Mouse (Mus musculus): ENCODE data around the gene Golgb1.

Golgb1 gene

DNA sequence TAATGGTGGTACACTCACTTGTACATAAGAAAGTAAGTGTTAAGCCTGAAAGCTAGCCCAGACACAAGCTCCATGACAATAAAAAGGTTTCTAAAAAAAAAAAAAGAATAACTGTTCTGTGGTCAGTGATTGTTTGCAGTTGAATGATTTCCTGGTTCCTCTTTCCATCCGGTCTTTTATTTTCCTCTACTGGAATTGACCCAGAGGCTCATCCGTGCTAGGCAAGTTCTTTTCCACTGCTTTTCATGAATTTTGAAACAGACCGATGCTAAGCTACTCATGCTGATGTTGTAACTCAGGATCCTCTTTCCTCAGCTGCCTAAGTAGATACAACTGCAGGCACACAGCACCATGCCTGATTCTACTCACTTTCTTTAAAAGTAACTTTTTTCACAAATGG, 45.5 kb downstream of the Golgb1 start:
- DNase-seq, result peak; percentile 73

DNA sequence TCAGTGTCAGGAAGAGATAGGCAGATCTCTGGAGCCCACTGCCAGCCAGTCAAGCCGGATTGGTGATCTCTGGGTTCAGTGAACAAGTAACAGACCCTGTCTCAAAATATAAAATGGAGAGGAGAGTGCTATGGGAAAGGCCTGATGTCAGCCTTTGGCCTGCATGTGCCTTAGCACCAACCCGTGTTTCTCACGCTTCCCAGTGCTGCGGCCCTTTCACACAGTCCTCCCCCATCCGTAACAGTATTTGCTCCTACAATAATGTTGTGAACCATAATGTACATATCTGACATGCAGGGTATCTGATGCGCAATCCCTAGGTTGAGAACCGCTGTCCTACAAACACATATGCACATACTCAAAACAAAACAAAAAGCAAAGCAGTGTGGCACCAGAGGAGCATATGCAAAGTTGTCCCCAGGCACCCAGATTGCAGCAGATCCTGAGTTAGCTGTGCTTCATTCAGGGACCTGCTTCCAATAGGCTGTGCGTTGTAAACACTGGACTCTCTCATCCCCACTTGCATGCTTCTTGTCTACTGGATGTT, 46.2 kb downstream of the Golgb1 start:
- peak; percentile 77 for DNase-seq

DNA sequence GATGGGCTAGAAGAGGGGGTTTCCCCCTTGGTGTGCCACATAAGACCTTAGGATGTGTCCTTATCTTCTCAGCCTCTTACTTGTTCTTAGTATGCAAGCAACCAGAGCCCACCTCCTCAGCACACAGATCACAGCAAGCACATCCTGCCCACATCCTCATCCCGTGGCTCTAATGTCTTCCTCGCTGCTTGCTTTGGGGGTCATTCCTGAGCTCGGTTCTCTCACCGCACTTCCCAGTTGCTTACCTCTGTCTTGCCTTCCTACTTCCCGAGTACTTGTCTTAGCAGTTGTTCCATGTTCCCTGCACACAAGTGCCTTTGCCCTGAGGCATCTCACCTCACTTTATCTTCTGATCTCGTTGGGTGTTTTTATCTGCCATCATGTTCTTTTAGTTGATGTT, 47.0 kb downstream of the Golgb1 start:
- peak; percentile 72 for DNase-seq

DNA sequence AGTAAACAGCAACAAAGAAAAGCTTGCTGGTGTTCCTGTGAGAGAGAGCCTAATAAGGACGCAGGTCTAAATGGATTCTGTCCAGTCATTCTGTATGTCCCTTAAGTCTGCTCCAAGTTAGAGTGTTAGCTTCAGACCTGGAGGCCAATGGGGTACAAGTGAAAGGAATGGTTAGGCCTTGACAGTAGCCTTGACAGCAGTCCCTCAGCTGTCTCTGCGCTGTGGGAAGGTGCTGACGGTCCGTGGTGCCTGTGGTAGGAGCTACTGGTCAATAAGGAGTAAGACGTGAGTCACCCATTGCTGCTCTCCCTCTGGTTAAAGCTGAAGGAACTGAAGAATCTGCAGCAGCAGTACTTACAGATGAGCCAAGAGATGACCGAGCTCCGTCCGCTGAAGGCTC, 49.4 kb downstream of the Golgb1 start:
- peak; percentile 78 for DNase-seq

DNA sequence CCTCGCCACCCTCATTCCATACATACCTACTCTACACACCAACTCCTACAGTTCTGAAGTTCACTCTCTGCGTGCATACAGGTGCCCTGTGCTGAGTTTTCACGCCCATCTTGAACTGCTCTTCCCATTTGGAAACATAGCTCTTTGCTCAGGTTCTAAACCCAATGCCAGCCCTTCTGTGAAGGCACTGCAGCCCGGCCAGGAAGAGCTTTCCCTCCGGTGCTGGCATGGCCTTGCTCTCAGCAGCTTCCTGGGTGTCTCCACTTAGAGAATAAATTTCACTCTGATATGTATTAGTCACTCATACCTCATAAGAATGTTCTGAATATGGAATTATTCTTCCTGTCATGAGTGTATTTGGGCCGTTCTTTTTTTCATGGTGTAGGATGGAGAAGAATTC, 50.4 kb downstream of the Golgb1 start:
- DNase-seq, result peak; percentile 55

DNA sequence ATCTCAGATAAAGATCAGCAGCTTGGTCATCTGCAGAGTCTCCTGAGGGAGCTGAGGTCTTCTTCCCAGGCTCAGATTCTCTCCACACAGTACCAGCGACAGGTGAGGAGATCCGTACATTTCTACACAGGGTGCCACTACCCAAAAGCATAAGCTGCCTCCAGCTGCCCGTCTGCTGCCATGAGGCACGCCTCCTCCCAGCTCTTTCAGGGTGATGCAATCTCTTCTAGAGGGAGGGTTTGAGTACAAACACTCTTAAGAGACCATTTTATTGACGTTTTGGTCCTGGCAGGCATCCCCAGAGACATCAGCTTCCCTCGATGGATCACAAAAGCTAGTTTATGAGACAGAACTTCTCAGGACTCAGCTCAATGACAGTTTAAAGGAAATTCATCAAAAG, 50.9 kb downstream of the Golgb1 start:
- DNase-seq, result peak; percentile 73

DNA sequence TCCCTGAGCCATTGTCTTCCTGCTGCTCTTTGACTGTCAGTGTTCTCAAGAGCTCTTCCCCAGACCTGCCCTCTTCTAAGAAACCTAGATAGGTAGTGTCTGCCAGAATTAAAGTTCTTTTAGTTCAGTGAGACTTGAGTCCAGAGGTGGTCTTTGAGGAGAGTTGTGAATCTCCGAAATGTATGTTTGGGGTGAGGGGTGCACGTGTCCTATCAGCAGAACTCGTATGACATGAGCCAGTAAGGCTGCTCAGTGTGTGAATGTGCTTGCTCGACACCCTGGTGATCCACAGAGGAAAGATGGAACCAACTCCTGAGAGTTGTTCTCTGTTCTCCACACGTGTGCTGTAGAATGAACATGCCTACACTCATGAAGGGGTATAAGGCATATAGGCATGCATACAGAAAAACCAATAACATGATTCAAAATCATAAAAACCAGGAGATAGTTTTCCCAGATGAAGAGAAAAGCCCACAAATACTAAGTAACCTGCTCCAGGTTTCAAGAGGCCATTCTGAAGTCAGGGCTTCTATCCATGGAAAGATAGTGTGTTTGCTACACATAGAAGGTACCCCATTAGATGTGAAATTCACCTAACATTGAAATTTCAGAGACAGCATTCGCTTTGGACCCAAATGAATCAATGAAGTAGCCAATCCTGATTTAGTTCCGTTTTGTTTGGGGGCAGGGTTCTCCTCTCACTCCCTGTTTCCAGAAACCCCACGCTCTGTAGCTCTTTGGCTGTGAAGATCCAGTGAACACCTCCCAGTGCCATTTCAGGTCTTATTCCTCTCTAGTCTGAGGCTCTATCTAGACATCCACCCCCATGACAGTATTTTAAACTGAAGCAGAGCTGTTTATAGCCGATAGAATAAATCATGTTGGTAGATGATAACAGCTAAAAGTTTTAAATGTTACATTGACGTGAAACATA, 51.8 kb downstream of the Golgb1 start:
- DNase-seq, result peak; percentile 30

DNA sequence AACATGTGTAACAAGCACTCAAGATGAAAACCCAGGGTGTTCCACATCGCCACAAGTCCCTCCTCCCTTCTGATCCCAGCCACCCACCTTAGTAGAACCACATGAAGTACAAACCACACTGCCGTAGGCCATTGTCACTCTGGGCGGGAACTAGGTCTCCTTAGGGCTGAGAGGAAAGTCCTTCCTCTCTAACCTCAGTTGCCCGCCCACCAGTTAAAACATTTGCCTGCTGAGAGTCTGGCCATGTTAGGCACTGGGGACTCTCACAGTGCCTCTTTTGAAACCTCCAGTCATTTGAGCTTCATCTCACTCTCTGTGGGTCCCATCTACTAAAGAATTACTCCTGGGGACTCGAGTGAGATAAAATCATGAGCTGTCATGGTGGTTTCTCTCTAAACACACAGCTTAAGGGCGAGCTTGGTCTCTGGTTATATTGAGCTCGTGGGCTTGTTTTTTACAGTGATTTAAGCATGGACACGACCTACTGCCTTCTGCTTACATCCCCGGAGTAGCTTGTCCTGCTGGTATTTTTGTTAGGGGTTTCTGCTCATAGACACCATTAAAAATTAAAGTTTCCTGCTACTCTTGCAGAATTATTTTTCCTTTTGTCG, 52.7 kb downstream of the Golgb1 start:
- DNase-seq, result peak; percentile 66

DNA sequence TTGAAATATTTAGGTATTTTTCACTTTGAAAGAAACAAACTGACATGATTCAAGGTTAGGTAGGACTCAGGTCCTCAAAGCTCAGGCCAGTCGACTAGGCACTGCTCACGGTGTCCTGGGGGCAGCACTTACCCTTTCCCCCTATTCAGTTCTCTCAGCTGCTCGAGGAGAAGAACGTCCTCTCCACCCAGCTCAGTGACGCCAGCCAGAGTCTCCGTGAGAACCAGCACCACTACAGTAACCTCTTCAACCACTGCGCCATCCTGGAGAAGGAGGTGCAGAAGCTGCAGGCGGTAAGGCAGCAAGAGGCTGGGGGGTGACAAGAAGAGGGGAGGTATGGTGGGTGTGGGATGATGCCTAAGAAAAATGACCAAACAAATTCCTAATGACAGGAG, 53.2 kb downstream of the Golgb1 start:
- DNase-seq, result peak; percentile 86

DNA sequence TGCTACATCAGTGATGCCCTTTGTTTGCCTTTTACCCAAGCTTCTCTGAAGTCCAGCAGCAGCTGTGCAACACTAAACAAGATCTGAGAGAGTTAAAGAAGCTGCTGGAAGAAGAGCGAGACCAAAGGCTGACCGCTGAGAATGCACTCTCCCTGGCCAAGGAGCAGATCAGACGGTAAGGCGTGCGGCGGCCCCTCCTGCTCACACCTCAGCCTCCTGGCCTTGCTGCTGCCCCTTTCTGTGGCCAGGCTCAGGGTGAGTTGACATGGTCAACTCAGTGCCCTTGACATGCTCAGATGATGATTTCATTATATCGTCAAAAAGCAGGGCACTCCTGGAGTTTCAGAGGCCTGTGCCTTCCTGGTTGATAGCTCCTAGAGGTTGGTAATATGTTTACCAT, 54.3 kb downstream of the Golgb1 start:
- peak; percentile 74 for DNase-seq

DNA sequence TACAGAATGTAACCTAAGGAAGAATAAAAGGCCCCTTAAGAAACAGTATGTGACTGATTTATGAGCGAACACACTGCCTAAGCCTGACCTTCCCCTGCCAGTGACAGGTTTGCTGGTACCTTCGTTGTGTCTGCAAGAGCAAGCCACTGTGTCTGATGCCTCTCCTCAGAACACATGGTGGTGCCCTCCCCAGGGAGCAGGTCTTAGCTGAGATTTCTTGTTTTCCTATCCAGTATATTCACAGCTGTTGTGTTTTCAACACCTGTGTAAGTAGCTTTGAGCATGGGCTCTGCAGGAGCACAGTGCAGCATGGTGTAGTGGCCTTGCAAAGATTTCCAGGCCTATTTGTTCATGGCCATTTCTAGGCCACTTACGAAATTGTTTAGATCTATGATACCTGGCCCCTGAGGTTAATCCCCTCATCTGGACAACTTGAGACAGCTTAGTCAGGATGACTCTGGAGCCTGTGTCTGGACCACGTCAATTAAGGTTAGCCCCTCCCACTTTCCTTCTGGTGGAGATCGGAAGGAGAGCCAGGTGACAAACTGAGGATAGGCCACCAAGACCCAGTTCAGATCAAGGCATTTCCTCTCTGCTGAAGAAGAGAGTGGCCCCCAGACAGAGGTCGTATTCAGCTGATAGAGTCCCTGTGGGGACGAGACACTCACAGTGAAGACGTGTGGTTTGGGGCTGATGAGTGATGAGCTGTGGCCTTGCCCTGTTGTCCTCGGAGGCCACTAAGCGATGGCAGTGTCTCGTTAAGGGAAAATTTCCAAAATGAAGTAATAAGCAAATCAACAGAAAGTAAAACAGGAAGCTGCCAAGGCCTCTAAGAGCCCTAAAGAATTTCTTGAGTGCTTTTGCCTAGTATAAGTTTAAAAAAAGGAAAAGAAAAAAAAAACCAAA, 55.5 kb downstream of the Golgb1 start:
- peak; percentile 76 for DNase-seq

DNA sequence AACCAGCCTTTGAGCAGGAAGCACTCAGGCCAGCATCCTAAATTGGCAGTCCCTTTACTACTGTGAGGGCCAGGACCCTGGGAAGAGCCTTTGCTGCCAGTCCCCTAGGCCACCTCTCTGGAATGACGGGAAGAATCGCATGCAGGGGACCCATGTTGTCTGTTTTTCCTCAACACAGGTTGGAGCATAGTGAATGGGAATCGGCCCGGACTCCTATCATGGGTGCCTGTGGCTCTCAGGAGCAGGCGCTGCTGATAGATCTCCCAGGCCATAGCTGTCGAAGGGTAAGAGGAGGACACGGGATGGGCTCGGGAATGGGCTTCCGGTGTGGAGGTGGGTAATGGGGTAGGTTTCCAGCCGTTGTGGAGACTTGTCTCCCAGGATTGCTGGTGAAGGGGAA, 56.4 kb downstream of the Golgb1 start:
- peak; percentile 78 for DNase-seq

DNA sequence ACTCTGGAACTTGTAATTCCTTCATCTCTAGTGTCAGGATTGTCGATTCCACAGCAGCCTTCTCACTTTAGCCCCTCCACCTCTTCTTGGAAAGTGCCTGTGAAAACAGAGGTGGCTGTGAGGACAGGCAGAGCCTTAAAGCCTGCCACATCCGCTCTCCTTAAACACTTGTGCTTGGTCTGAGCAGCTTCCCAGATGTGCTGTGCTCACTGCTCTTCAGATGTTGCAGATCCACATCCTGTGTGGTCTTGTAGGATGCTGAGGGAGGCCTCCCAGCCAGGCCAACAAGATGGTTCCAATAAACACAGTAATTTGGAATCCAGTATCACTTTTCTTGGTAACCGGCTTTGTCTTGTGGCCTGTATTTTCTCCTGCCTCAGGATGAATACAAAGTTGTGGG, 57.0 kb downstream of the Golgb1 start:
- DNase-seq, result peak; percentile 61

DNA sequence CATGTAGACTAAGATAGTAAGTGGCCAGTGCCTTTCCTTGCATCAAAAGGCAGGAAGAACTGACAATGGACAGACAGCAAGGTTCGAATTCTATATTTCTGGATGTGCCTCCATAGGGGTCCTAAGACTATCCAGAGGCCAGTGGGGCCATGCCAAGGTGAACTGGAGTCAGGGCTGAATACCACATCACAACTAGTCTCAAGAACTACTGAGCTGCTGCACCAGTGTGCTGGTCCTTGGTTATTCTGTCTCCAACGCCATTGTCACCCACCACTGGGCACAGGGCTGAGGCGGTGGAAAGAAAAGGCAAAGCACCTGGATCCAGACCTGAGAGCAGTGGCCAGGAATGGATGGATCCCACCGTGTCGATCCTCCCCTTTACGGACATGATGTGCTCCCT, 57.6 kb downstream of the Golgb1 start:
- DNase-seq, result peak; percentile 83

DNA sequence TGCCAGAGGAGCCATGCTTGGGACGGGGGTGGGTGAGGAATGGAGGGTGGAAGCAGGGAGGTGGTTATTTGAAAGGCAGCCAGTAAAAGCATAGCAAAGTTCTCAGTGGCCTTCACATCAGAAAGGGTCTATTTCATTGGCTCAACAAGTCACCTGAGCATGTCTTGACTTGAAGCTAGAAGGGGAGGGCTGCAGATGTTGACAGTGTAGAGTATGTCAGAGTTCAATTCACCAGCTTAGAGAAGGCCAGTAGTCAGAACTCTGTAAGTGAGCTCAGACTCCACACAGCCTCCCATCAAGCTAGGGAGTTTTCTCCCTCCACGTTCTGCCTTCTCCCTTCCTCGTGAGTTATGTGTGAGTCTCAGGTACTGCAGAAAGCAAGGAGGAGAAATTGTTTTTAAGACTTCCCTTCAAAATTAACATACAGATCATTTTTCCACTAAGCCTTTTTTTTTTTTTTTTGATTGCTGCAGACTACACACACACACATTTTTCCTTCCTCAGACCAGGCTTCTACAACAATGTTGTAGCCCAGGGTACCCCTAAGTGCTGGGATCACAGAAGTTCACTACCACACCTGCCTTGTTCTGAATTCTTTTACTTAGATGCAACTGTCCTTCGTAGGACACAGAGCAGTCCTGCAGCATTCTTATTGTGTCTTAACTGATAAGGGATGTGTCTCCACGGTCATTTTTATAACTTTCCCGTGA, 59.3 kb downstream of the Golgb1 start:
- peak; percentile 93 for DNase-seq

DNA sequence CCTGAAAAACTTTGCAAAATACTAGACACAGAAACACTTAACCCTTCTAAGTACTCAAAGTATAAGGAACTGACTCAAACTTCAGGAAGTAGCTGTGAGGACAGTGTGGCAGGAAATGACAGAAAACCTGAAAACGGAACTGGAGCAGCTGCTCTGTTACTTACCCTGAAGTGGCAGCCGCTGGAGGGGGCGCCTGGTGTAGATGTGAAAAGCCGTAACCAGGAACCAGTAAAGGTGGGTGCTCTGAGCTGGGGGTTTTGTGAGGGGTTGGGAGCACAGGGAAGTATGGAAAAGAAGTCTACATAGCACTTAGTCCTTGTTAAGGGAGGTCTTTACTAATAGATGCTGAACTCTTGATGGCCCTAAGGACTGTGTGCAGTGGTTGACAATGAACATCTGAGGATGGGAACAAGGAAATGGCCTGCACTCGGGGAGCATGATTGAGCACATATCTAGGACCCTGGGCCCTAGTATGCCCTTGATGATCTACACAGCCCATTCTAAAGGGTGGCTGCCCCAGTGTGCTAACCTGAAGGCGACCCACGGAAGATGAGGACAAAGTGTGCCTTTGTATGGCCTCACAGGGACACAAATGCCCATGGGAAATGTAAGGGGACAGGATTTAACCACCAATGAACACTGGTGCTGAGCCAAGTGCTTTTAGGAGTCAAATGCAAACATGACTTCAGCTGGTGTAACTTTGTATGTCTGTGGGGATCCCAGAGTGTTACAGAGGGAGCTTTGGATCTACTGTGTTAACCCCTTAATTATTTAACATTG, 60.1 kb downstream of the Golgb1 start, which contains the start of gene Hcls1:
Gene Hcls1, plus strand, starts transcription at position 143 of the 780 bp plus-strand sequence.
- peak; percentile 96 for DNase-seq

DNA sequence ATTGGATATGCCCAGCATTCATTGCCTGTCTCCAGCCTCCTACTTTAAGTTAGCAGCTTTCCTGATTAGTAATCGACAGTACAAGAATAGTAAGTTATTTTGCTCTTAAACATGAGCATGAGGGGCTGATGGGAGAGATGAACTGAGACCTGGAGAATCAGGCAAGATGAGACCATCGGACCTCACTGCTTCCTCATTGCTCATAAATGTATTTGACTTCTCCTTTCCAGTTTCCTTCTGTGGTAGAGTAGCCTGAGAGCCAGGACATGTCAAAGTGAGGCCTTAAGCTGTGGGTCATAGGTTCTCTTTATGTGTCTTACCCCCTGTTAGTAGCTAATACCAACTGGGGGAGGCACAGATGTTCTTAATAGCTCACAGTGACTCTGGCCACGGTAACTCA, 60.9 kb downstream of the Golgb1 start:
- DNase-seq, result peak; percentile 92

DNA sequence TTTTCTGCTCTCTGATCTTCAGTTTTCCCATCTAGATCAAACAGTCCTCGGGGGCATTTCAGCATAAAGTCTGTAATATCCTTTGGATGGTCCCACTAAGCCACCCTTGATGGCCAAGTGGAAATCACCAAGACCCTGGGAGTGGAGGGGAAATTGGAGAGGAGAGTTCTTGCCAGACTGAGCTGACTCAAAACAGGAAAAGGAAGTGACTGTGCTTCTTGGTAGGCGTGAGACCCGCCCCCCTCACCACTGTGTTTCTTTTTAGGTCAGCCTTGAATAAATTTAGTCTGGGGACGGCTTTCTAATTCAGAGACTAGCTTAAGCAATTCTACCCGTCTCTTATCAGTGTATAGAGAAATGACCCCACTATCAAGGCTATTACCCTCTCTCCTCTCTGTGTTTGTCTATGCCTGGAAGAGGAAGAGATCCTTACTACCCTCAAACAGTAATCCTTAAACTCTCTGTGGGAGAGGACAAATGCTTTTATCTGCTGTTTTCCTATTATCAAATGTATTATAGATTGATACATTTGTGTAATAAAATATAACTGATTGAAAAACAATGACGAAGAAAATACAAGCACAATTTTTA, 66.3 kb downstream of the Golgb1 start:
- DNase-seq, result peak; percentile 95

DNA sequence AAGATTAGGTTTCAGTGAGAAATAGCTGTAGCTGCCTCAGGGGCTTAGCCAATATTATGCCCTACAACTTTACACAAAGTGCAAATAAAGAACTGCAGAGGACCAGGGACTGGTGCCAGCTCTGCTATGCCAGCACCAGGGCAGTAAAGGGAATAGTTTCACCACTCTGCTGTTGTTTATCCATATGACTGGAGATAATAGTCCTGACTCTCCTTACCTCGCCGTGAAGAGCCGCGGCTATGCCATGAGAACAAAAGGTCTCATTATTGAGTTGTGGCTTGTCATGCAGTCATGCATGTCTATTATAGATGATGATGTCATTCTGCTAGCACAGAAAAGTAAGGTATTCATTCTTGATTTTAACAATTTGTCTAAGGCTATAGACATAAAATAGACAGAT, 67.0 kb downstream of the Golgb1 start:
- peak; percentile 77 for DNase-seq

DNA sequence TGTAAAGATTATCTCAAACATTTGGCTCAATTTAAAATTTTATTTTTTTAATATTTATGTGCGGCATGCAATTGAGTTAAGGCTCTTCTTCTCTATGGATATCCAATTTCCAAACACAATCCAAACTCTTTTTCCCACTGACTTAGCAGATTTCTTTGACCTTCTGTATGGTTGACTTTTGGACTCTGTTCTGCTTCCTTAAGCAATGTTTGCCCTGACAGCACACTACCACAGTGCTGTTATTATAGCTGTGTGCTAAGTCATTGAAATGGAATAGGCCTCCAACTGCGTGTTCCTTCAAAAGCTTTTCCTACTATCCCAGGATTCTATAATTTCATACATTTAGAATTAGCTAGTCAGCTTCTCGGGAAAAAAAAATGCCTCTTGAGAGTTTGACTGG, 68.7 kb downstream of the Golgb1 start:
- DNase-seq, result no peak

DNA sequence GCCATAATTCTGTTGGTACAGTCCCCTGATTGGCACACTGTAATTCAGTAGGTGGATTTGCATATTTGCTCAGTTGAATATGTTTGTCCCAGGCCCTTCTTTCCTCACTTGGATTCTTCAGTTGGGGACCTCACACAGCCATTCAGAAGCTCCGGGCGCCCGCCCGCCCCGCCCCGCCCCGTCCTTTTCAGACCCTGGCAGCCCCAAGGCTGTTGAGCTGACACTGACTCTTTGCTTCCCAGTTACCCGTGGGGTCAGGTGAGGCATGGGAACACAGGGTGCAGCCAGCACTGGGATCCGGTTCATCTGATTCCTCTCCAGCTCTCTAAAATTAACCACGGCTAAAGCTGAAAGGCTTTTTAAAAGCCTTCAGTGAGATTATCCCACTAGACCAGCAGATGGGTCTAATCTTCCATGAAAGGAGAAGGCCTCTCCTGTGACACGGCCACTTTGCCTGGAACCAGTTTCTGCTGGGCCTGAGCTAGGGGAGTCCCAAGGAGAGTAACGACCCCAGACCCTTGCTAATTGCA, 70.0 kb downstream of the Golgb1 start:
- DNase-seq, result peak; percentile 98

Data from heart, adult 11 months (tissue).